8 mouse cellular contexts compared by ENCODE assay signal in the genomic region with DNA sequence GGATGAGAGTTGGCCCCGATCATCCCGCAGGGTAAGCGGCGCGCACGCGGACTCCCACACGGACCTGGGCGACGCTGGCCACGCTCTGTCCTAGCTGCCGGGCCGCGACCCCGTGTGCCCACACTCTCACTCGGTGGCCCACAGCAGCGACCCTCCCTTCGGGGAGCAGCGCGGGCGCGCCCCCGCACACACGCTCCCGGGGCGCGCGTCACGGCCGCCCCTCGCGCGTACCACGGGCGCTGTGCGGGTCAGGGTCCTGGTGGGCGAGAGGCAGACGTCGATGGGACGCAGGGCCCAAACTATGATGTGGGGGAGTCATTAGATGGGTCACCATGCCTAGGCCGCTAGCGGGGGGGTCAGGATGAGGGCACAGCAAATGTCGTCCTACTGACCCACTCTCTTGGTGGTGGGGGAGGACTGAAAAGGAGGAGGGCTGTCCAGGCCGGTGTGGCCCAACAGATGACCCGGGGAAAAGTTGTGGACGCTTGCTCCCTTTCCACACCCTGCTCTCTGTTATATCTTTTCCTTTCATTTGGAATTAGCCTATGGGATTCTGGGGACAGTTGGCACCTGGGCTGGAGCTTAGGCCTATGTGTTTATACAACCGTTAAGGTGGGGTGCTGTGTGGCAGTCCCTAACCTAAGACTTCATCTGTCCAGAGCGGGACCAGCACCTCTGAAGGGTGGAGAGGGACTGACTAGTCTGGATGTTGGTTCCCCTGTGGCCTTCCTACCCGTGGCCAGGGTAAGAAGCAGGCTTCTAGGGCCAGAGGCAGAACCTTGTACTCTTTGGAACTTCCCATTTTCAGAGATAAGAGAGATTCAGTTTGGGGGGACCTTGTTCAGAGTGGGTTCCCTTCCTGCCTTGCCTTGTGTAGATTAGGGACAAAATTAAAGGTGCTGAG. TPM values are rescaled to one million over a fixed set of nuclear protein-coding genes. Genes with fewer than 3 reads are reported as not detected.
DNase-seq lines count a peak whose midpoint lies in the region; ATAC-seq and TF ChIP-seq lines count a peak whose summit lies in the region.

No protein-coding gene starts in this region.

- peak overlapping the region; percentile 74 for H3K9ac ChIP-seq in ES-E14 (ENCODE audit: insufficient read depth, low read depth, low read length, poor library complexity, severe bottlenecking)
- H3K9ac ChIP-seq in embryonic facial prominence, embryonic 11.5 days (replicated peaks; ENCODE audit: low read length): peak overlapping the region; percentile 93
- H3K9ac ChIP-seq in hindbrain, embryonic 13.5 days: peak overlapping the region; percentile 98

- peak overlapping the region; percentile 89 for H3K4me2 ChIP-seq in embryonic facial prominence, embryonic 11.5 days (ENCODE audit: low read depth, low read length)
- H3K4me2 ChIP-seq in hindbrain, embryonic 13.5 days: peak overlapping the region; percentile 94

- no peaks in the 10 kb centered on the region for H3K27me3 ChIP-seq in heart, embryonic 10.5 days (ENCODE audit: insufficient read depth, poor library complexity, severe bottlenecking)
- H3K27me3 ChIP-seq in embryonic facial prominence, embryonic 11.5 days (ENCODE audit: control insufficient read depth, insufficient read depth, low read length): no peaks in the 10 kb centered on the region
- H3K27me3 ChIP-seq in hindbrain, embryonic 13.5 days: peaks cover 4% of the 10 kb centered on the region; the same call in 1 of the 2 replicates

- no peaks in the 10 kb centered on the region for H3K36me3 ChIP-seq in heart, embryonic 10.5 days
- no peaks in the 10 kb centered on the region for H3K36me3 ChIP-seq in ES-E14 (ENCODE audit: control insufficient read depth, insufficient read depth, low read length, poor library complexity, severe bottlenecking)
- H3K36me3 ChIP-seq in embryonic facial prominence, embryonic 11.5 days (replicated peaks; ENCODE audit: control insufficient read depth, insufficient read depth, low read depth, low read length): no peaks in the 10 kb centered on the region
- no peaks in the 10 kb centered on the region for H3K36me3 ChIP-seq in hindbrain, embryonic 13.5 days
- no peaks in the 10 kb centered on the region for H3K36me3 ChIP-seq in macrophage (ENCODE audit: inconsistent target)

- no peaks in the 10 kb centered on the region for H3K79me2 ChIP-seq in macrophage (ENCODE audit: inconsistent target)

- 2% methylated on average over 49 of the region's 49 CpGs for WGBS in heart, embryonic 10.5 days
- WGBS in embryonic facial prominence, embryonic 11.5 days: 2% methylated on average over 41 of the region's 49 CpGs
- WGBS in hindbrain, embryonic 13.5 days: 1% methylated on average over 46 of the region's 49 CpGs
- WGBS in macrophage (ENCODE audit: missing documents): 2% methylated on average over 45 of the region's 49 CpGs

- peak overlapping the region; percentile 77 for H3K4me3 ChIP-seq in heart, embryonic 10.5 days
- peak overlapping the region; percentile 68 to 79 for H3K4me3 ChIP-seq in ES-E14 (ENCODE audit: insufficient read depth in 1 of 2, low read depth in 1 of 2, low read length in 2 of 2, poor library complexity in 1 of 2, severe bottlenecking in 1 of 2)
- peak overlapping the region; percentile 80 for H3K4me3 ChIP-seq in embryonic facial prominence, embryonic 11.5 days (ENCODE audit: low read depth, low read length)
- H3K4me3 ChIP-seq in hindbrain, embryonic 13.5 days: peak overlapping the region; percentile 83
- peak overlapping the region; percentile 19; the same call in 1 of the 2 replicates for H3K4me3 ChIP-seq in macrophage (ENCODE audit: inconsistent target)

- no peaks in the 10 kb centered on the region for H3K9me3 ChIP-seq in heart, embryonic 10.5 days
- H3K9me3 ChIP-seq in ES-E14 (ENCODE audit: control insufficient read depth, insufficient read depth, low read depth, low read length): no peaks in the 10 kb centered on the region
- no peaks in the 10 kb centered on the region for H3K9me3 ChIP-seq in embryonic facial prominence, embryonic 11.5 days (replicated peaks; ENCODE audit: control insufficient read depth, low read length)
- no peaks in the 10 kb centered on the region for H3K9me3 ChIP-seq in hindbrain, embryonic 13.5 days

- no peak for DNase-seq in heart, embryonic 10.5 days (ENCODE audit: low spot score)
- no peak for DNase-seq in heart, postnatal 25 days (ENCODE audit: low spot score)
- no peak for DNase-seq in ES-E14 (ENCODE audit: low read depth, low spot score)
- DNase-seq in embryonic facial prominence, embryonic 11.5 days (ENCODE audit: low spot score): no peak
- DNase-seq in thymus, postnatal 36 days: peak; percentile 35 to 57
- DNase-seq in yolk sac, embryonic 10.5 days (ENCODE audit: low spot score): no peak

- H3K4me1 ChIP-seq in heart, embryonic 10.5 days: peaks cover 76% of the 10 kb centered on the region
- H3K4me1 ChIP-seq in ES-E14 (ENCODE audit: control insufficient read depth in 2 of 2, insufficient read depth in 2 of 2, low read length in 2 of 2, poor library complexity in 1 of 2): peaks cover 3 to 11% of the 10 kb centered on the region in 2 experiments; a peak in 2 of 4 replicates
- peaks cover 4% of the 10 kb centered on the region; the same call in 1 of the 2 replicates for H3K4me1 ChIP-seq in embryonic facial prominence, embryonic 11.5 days (ENCODE audit: control insufficient read depth, insufficient read depth, low read length)
- H3K4me1 ChIP-seq in hindbrain, embryonic 13.5 days (replicated peaks): peaks cover 57% of the 10 kb centered on the region

- intact Hi-C loops in heart, postnatal 25 days (cut with DNase I): loop anchor here (10.0 kb wide), 1 partner anchor 176 kb away; no protein-coding TSS in a partner anchor

- ATAC-seq in embryonic facial prominence, embryonic 11.5 days (replicated peaks; ENCODE audit: insufficient number of reproducible peaks, low FRiP score, low TSS enrichment, low read depth): peak; percentile 54
- peak; percentile 57 for ATAC-seq in hindbrain, embryonic 13.5 days (ENCODE audit: low FRiP score)

- in situ Hi-C loops in ES-E14 (cut with MboI; ENCODE audit: low sequenced_read_pairs in 2 of 2, unreplicated experiment in 2 of 2): no loop called here

- peak overlapping the region; percentile 95 for H3K27ac ChIP-seq in heart, embryonic 10.5 days
- H3K27ac ChIP-seq in ES-E14 (ENCODE audit: insufficient read depth, low read depth, low read length, poor library complexity, severe bottlenecking) (no peak overlapping the region), macrophage (no peak overlapping the region)
- H3K27ac ChIP-seq in embryonic facial prominence, embryonic 11.5 days (replicated peaks; ENCODE audit: low read depth, low read length): peak overlapping the region; percentile 72
- peak overlapping the region; percentile 95 for H3K27ac ChIP-seq in hindbrain, embryonic 13.5 days

TF ChIP-seq in ES-E14, 5 proteins besides CTCF, POLR2A, EP300 and RAD21:
- TF ChIP-seq MAFK (IDR thresholded peaks at IDR 0.05; ENCODE audit: insufficient read depth, low read depth, low read length) (no peak), HCFC1 (IDR thresholded peaks at IDR 0.05; ENCODE audit: borderline replicate concordance, insufficient read depth, low read length) (0 out of 2 replicates have a peak, but pooled peaks have one; percentile 27)

RNA-seq across cellular contexts. Expression of a gene that starts 1.7 kb away (rescaled TPM):
- 9.6 and 11.6 TPM in 2 replicates for polyA plus RNA-seq in heart, embryonic 10.5 days (2016; fragmentation: Nextera tagmentation; extraction: Ambion mirVana)
- total RNA-seq in heart, postnatal 25 days (2021): 10 to 100 TPM; 30.4 to 34.7 TPM
- total RNA-seq in ES-E14 (2012; rRNA removed): 19.6 and 24.5 TPM in 2 replicates
- polyA plus RNA-seq in embryonic facial prominence, embryonic 11.5 days (2014; fragmentation: Nextera tagmentation; extraction: Ambion mirVana): 6.3 and 6.9 TPM in 2 replicates
- polyA plus RNA-seq in hindbrain, embryonic 13.5 days (2015; fragmentation: Nextera tagmentation; extraction: Ambion mirVana): 33.9 and 36.4 TPM in 2 replicates
- total RNA-seq in macrophage (2018; cell fraction: chromatin; rRNA removed): 10 to 100 TPM in 2 of 26 experiments, 1 to 10 TPM in 20, under 1 TPM in 3, not detected in 1; 0.52 to 13.4 (median 3.5) TPM
- total RNA-seq in macrophage (2018; cell fraction: cytosol; rRNA removed): 1 to 10 TPM in 12 of 26 experiments, under 1 TPM in 14; 0.41 to 3.3 (median 0.89) TPM
- 10 to 100 TPM in 1 of 26 experiments, 1 to 10 TPM in 17, under 1 TPM in 8; 0.43 to 11.3 (median 2.1) TPM for total RNA-seq in macrophage (2018; cell fraction: nucleus; rRNA removed)
- polyA plus RNA-seq in macrophage (2018): 1.2 to 2.1 TPM (median 1.9 TPM) in 3 replicates

RNA-seq across cellular contexts. Expression of a gene that starts 25.6 kb away (rescaled TPM):
- 1.3 and 2.3 TPM in 2 replicates for polyA plus RNA-seq in heart, embryonic 10.5 days (2016; fragmentation: Nextera tagmentation; extraction: Ambion mirVana)
- total RNA-seq in heart, postnatal 25 days (2021): 1 to 10 TPM; 6.6 to 7.2 TPM
- 12.6 and 40.3 TPM in 2 replicates for total RNA-seq in ES-E14 (2012; rRNA removed)
- 2.0 and 2.1 TPM in 2 replicates for polyA plus RNA-seq in embryonic facial prominence, embryonic 11.5 days (2014; fragmentation: Nextera tagmentation; extraction: Ambion mirVana)
- 1.6 and 1.8 TPM in 2 replicates for polyA plus RNA-seq in hindbrain, embryonic 13.5 days (2015; fragmentation: Nextera tagmentation; extraction: Ambion mirVana)
- total RNA-seq in macrophage (2018; cell fraction: chromatin; rRNA removed): not detected
- total RNA-seq in macrophage (2018; cell fraction: cytosol; rRNA removed): under 1 TPM in 8 of 26 experiments, not detected in 18; under 0.01 to 0.05 (median under 0.01) TPM
- total RNA-seq in macrophage (2018; cell fraction: nucleus; rRNA removed): under 1 TPM in 6 of 26 experiments, not detected in 20; 0.04 to 0.30 (median 0.07) TPM
- polyA plus RNA-seq in macrophage (2018): not detected in 3 replicates

Comparison
In these comparisons a context has a peak if more than half of its experiments do, and no peak if none do; other contexts are left out.
1. DNase-seq: peak in thymus, postnatal 36 days (2 of 2); none in heart, embryonic 10.5 days (single experiment), heart, postnatal 25 days (single experiment), ES-E14 (single experiment), embryonic facial prominence, embryonic 11.5 days (single experiment) and yolk sac, embryonic 10.5 days (single experiment).
2. H3K27ac ChIP-seq: peak in heart, embryonic 10.5 days (single experiment), embryonic facial prominence, embryonic 11.5 days (single experiment) and hindbrain, embryonic 13.5 days (single experiment); none in ES-E14 (single experiment) and macrophage (single experiment).
3. H3K4me3 ChIP-seq: peak in every context shown above with its lines; median percentile 83 in hindbrain, embryonic 13.5 days; 80 in embryonic facial prominence, embryonic 11.5 days; 77 in heart, embryonic 10.5 days; 74 in ES-E14; 19 in macrophage.
4. Peak in every context shown above with its lines, with median percentiles within 50 percentile points of each other: H3K9ac ChIP-seq.